Mouse (Mus musculus) cerebellum, adult 2 months (tissue): ENCODE results near the gene Cyp2e1. TPM values are rescaled to one million over a fixed set of nuclear protein-coding genes. Genes with fewer than 3 reads are reported as not detected.

Experiments used
- DNase-seq, 2 experiments: peaks; one replicate each; pipeline ENCODE4 v3.0.0; 2021
- H3K27ac ChIP-seq: fragments of 200-500 bp; 2 replicates; pipeline ENCODE4 v1.5.1; 2012; ENCODE audit warnings: low read length, control low read depth, inconsistent platforms; ENCODE audit not compliant: insufficient read depth
- H3K27me3 ChIP-seq: fragments of 200-500 bp; 2 replicates; pipeline ENCODE4 v1.6.1; 2012; ENCODE audit warnings: inconsistent platforms, mild to moderate bottlenecking, low read length, moderate library complexity; ENCODE audit not compliant: control insufficient read depth, insufficient read depth
- H3K4me1 ChIP-seq: fragments of 200-500 bp; 2 replicates; pipeline ENCODE4 v1.6.1; 2011; ENCODE audit warnings: low read length; ENCODE audit not compliant: control insufficient read depth, insufficient read depth
- H3K4me3 ChIP-seq: fragments of 200-500 bp; replicated peaks from 2 replicates; pipeline ENCODE3; 2011; ENCODE audit warnings: mild to moderate bottlenecking, low read depth, low read length, control low read depth; ENCODE audit not compliant: insufficient read depth
- CTCF ChIP-seq: fragments of 200-500 bp; IDR thresholded peaks from 2 replicates; pipeline ENCODE4 v1.5.1; 2011; ENCODE audit warnings: low read depth, mild to moderate bottlenecking, control low read depth, low read length, moderate library complexity, borderline replicate concordance; ENCODE audit not compliant: insufficient read depth
- POLR2A ChIP-seq: fragments of 200-500 bp; IDR thresholded peaks from 2 replicates; pipeline ENCODE4 v1.6.1; 2011; ENCODE audit warnings: low read length, control low read depth, borderline replicate concordance; ENCODE audit not compliant: insufficient read depth
- WGBS: fragments of 180-500 bp; shearing (Covaris S2); methylation state at CpG from one replicate; pipeline ENCODE4 v1.1.7; 2018; 5-methylcytosine and 5-hydroxymethylcytosine counted together
- polyA plus RNA-seq: library from polyadenylated mRNA; depleted of rRNA; stranded (reverse); fragments of >200 nt; gene quantifications from 2 replicates; pipeline ENCODE4 v1.2.3, GENCODE M21; 2012

Cyp2e1 gene
- polyA plus RNA-seq, 1 experiment = 0.18 TPM

DNA sequence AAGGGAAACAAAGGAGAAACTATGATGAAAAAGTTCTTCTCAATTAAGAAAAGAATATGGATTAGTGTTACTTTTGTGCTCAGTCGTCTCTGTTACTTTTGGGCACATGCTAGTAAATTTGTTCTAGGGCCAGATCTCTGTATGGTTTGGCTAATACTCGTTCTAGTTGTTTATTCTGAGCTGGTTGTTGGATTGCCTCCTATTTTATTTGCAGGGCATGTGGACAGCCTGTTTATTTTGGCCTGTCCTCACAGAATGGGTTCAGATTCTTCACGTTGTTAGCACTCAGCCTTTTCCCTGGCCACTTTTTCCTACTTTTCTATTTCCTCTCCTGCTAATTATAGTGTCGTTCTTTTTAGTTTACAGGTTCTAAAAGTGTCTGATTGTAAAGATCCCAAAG is 30.0 kb downstream of the Cyp2e1 start:
- TF ChIP-seq POLR2A (no peak), CTCF (no peak)
- no peaks in the 10 kb centered on the region for H3K27me3 ChIP-seq
- H3K27ac ChIP-seq = no peak overlapping the region
- no peak for DNase-seq
- WGBS = 56% methylated on average over 4 of the region's 4 CpGs
- no peak overlapping the region for H3K4me3 ChIP-seq
- H3K4me1 ChIP-seq = no peaks in the 10 kb centered on the region

DNA sequence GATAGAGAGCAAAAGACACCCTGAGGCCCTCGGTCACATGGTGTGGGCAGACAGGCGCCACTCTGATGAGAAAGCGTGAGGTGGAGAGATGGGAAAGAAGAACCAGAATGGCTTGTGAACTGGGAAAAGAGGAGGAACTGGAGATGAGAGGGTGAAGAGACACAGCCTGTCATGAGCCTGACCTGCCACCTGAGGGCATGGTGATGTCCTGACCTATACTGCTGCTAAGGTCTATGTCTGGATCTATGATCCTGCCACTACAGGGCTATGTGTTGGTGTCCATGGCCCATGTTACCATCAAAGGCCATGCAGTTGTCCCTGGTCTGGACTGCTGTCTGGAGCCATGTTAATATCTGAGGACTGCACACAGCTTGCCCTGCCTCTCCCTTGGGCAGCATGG is 34.1 kb downstream of the Cyp2e1 start:
- H3K4me3 ChIP-seq = no peak overlapping the region
- H3K27ac ChIP-seq = no peak overlapping the region
- WGBS = 90% methylated on average over 3 of the region's 3 CpGs
- no peak for DNase-seq
- no peaks in the 10 kb centered on the region for H3K27me3 ChIP-seq
- no peak for TF ChIP-seq POLR2A
- peak; percentile 31; the same call in 1 of the 2 replicates for TF ChIP-seq CTCF
- no peaks in the 10 kb centered on the region for H3K4me1 ChIP-seq

DNA sequence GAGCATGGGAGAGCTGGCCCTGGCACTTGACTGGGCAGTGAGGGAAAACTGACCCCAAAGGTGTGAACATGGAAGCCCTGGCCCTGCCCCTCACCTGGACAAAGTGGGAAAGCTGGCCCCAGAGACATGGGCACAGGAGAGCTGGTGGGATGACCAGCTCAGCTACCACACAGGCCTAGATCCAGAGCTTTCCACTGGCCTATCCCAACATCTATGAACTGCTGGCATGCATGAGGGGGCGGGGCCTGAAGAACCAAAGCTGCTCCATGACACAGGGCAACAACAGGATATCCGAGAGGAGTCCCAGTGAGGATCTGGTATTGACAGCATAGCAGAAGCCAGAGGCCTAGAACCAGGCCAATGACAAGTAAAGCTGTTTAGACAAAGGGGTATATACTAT is 34.7 kb downstream of the Cyp2e1 start:
- TF ChIP-seq POLR2A (no peak), CTCF (no peak)
- no peaks in the 10 kb centered on the region for H3K4me1 ChIP-seq
- no peak overlapping the region for H3K4me3 ChIP-seq
- 65% methylated on average over 2 of the region's 2 CpGs for WGBS
- no peaks in the 10 kb centered on the region for H3K27me3 ChIP-seq
- DNase-seq = no peak
- no peak overlapping the region for H3K27ac ChIP-seq

DNA sequence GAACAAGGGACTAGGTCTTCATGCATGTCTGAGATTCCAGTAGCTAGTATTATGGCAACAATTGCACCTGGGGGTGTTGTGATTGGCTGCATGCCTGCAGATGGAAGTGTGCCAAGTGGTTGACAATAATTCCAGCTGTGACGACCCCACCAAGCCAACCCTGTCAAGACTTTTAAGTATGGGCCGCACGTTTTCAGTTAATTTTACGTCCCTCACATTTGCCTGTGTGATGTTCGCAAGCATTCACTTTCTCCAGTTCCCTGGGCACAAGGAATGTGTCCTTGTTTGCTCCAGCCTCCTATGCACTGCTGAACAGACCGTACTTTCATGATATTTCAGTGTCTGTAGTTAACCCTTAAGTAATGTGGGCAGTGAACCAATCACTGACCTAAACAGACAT is 39.1 kb downstream of the Cyp2e1 start:
- H3K27ac ChIP-seq = no peak overlapping the region
- H3K4me3 ChIP-seq = no peak overlapping the region
- no peaks in the 10 kb centered on the region for H3K4me1 ChIP-seq
- 43% methylated on average over 6 of the region's 6 CpGs for WGBS
- DNase-seq = no peak
- no peaks in the 10 kb centered on the region for H3K27me3 ChIP-seq
- no peak for TF ChIP-seq POLR2A
- TF ChIP-seq CTCF = no peak

DNA sequence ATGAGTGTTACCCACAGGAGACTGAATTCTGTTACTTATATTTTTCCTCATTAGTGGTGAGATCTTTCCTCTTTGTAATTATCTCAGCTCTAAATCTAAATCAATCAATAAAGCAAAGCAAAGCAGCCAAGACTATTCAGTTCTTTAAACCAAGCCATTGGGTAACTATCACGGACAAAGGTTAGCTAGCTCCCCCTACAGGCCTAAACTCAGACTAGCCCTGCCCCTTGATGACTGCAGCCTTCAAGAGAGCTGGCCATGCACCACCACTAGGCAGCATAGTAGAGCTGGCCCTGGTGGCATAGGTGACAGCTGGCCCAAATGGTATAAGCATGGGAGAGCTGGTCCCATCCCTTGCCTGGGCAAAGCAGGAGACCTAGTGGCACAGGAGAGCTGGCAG is 42.2 kb downstream of the Cyp2e1 start:
- DNase-seq = peak; percentile 27 to 31
- TF ChIP-seq CTCF = peak; percentile 52; the same call in 1 of the 2 replicates
- no peak for TF ChIP-seq POLR2A
- H3K27ac ChIP-seq = no peak overlapping the region
- no peaks in the 10 kb centered on the region for H3K27me3 ChIP-seq
- no peaks in the 10 kb centered on the region for H3K4me1 ChIP-seq
- 26% methylated on average over 1 of the region's 1 CpGs for WGBS
- H3K4me3 ChIP-seq = no peak overlapping the region

DNA sequence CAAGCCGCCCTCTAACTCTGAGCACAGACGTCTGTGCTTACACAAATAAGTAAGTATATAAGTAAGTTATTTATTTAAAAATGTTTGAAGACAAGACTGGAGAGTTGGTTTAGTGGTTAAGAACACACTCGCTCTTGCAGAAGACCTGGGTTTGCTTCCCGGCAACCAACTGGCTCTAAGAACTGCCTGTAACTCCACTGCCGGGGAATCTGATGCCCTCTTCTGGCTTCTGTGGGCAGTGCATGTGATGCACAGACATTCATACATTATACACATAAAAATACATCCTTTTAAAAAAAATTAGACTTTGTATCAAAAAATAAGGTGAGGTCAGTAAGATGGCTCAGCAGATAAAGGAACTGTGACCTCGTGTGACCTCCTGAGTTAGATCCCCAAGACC is 47.0 kb downstream of the Cyp2e1 start:
- WGBS = 93% methylated on average over 6 of the region's 6 CpGs
- no peaks in the 10 kb centered on the region for H3K27me3 ChIP-seq
- DNase-seq = no peak
- H3K4me3 ChIP-seq = no peak overlapping the region
- TF ChIP-seq POLR2A (no peak), CTCF (0 out of 2 replicates have a peak, but pooled peaks have one; percentile 11)
- no peak overlapping the region for H3K27ac ChIP-seq
- H3K4me1 ChIP-seq = no peaks in the 10 kb centered on the region

DNA sequence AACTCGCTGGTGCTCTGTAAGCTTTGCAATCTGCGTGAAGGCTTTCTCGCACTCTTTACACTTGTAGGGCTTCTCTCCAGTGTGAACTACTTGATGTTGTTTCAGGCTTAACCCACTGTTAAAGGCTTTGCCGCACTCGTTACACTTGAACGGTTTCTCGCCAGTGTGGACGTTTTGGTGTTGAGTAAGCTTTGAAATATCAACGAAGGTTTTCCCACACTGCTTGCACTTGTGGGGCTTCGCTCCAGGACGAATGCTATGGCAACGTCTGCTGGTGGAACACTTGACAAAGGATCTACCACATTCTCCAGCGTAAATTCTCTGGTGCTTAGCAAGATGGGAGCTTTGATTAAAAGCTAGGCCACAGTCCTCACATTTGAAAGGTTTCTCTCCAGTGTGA is 48.2 kb downstream of the Cyp2e1 start:
- TF ChIP-seq CTCF (no peak), POLR2A (no peak)
- H3K27me3 ChIP-seq = no peaks in the 10 kb centered on the region
- H3K27ac ChIP-seq = no peak overlapping the region
- no peak overlapping the region for H3K4me3 ChIP-seq
- WGBS = 61% methylated on average over 13 of the region's 13 CpGs
- H3K4me1 ChIP-seq = no peaks in the 10 kb centered on the region
- no peak for DNase-seq

DNA sequence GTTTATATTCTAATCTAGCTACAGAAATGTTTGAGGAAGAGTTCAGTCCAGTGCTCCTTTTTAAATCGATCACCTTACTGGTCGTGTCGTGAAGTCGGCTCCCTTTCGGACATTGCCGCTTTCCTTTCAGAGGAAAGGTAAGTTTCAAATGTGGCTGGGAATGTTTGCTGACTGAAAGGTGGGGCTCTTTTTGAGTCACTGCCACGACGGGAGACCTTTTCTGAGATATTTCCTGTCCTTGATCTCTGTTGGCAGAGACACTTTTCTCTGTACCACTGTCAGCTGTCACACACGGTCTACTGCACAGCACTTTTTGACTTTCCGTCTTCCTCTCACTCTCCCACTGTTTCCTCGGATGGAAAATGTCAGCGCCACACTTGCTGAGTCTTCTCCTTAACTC is 49.3 kb downstream of the Cyp2e1 start:
- H3K4me1 ChIP-seq = no peaks in the 10 kb centered on the region
- H3K27ac ChIP-seq = no peak overlapping the region
- no peak for DNase-seq
- WGBS = 72% methylated on average over 12 of the region's 12 CpGs
- no peaks in the 10 kb centered on the region for H3K27me3 ChIP-seq
- TF ChIP-seq CTCF = no peak
- TF ChIP-seq POLR2A = no peak
- no peak overlapping the region for H3K4me3 ChIP-seq
